Mouse (Mus musculus) spleen, adult 12 weeks (tissue): ENCODE results near the gene Pole4.
"Not testable (repeated sequence)": the region's sequence is repeated elsewhere in the genome, so short reads cannot be mapped to it uniquely, and the experiment has no call there.

Source experiments
- DNase-seq: peaks from one replicate; pipeline ENCODE4 v3.0.0; 2022; ENCODE audit warnings: low spot score

The Pole4 gene

DNA sequence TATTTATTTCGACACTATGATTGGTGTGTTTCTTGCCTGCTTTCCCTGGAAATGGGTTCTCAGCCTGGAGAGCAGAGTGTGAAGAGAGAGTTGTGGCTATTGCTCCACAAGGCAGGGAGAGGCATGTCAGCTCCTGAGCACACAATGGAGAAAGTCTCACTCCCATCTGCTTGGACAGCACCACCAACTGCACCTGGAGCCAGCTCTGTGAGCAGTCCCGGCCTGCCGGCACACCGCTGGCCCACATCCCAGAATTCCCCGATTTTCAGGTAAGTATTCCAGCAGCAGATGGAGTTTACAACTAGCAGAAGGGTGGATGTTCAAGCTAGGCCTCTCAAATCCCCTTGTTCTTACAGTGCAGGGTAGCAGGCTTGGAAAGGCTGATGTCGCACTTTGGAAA is 10.1 kb upstream of the Pole4 start:
- no peak for DNase-seq

DNA sequence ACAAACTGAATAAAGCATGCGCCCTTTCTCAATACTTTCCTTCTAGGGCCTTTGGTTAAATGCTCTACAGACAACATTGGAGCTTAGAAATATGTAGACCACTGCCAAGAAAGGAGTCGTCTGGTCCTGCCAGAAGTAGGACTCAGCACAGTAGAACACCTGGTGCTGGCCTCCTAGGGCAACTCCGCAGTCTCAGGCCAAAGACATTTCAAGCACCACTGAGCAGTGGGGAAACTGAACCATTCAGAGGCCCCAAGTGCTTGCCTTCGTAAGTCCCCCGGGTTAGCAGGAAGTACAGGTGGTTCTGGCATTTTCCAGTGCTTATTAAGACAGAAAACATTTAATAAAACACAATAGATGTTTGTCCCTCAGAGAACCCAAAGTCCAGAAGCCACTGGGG is 9.7 kb upstream of the Pole4 start:
- DNase-seq, result no peak

DNA sequence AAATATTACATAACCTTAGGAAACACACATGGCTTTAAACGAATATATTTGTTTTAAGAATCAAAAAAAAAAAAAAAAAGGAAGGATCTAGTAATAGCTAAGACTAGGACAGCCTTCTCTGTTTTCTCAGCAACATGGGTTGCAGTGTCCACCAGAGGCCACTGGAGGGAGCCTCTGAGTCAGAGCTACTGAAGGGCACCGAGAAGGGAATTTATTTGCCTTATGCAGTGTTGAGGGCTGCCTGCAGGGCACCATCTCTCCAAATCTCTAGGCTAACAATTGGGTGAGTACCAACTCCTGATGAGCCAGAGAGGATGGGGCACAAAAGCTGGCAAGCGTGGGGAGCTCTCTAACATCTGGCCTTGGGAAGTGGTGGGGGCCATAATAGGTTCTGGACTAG is 9.1 kb upstream of the Pole4 start:
- DNase-seq, result peak; percentile 29

DNA sequence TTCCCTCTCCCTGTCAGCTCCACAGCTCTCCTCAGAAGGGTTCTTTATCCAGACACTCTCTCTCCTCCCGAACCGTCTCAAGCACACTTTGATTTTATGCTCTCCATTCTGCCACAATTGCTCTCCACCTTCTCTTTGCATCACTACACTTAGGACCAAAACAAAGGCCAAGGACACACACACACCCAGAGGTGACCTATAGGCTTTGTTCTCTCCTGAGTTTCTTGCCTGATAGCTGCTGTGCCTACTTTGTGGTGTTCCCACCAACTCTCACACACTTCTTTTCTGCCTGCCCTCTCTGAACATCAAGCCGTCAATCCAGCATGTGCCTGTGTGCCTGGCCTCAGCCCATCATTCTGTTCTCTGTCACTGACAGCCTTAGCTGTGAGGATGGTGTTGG is 2.6 kb upstream of the Pole4 start:
- DNase-seq, result no peak

DNA sequence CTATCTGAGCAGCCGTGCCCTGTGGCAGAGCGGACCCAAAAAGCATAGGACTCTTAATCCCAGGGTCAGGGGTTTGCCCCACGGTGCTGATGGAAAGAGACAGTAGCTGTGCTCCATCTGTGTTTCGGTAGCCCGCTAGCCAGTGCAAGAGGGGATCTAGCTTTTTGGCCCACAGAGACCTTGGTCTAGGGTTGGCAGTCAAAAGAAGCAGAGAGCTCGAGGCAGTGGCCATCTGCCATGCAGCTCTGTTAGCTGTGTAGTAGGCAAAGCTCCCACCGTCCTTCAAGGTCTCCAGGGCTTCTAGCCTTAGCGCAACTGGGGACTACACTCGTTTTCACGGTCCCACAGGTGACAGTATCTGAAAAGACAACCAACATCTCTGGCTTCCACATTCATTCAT is 2.1 kb upstream of the Pole4 start:
- no peak for DNase-seq

DNA sequence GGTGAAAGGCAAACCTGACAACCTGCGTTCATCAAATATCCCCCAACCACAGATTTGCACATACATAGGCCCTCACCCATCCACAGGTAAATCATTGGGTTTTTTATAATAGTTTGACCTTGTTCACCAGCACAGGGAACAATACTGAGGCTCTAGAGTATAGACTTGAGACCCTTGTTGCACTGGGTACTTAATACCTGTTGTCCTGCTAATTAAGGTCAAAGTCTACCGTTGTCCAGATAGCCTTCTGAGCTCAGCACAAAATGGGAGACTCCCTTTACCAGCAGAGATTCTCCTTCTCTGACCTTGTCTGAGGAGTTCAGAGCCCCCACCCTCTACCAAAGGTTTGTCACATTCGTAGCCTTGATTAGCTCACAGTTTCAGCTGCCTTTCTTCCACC is 1.5 kb downstream of the Pole4 start:
- no peak for DNase-seq

DNA sequence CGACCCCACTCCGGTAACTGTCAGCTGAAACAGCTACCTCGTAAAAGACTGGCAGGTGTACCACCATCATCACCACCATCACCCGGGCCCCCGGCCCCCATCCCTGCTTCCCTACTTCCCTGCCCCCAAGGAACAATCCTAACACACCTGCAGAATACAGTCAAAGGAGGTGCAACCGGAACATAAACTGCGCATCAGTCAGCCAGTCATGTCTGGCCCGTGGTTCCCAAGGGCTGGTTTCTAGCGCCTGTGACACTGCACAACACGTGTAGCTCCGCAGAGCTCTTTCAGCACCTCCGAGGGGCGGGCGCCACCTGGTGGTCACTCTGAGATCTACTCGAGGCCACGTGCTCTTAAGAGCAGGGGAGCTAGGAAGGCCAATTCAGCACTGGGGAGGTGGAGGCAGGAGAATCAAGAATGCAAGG is 2.6 kb downstream of the Pole4 start:
- peak; percentile 64 for DNase-seq

DNA sequence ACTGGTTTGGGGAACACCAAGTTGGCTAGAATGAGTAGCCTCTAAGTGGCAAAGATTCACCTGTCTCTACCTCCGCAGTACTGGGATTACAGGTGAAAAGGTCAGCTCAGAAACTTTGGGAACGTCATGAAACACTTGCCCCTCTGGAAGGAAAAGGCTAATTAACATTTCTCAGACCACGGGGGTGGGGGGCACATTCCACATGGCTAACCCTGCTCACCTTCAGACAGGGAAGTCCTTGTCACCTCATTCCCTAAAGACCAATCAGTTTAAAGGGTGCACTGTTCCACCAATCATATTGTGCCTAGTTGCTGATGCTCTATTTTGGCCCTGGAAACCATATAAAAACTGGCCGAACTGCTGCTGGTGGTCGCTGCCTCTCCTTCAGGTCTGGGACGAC is 3.9 kb downstream of the Pole4 start:
- no peak for DNase-seq

DNA sequence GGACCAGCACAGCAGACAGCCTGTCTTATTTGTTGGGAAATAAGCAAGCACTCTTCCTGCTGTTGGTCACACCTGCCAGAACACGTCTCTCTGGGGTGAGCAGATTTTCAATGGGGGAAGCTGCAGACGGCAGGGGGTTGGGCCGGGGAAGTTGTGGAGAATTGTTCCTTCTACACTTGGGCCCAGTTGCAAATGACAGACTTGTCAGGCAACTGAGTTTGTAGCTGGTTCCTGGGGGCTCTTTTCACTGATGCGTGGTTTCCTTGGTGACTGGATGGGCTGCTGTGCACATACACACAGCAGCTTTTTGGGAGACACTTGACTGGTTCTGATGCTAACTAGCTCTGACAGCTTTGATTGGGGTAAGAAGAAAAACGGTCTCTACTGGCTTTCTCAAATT is 5.3 kb downstream of the Pole4 start:
- DNase-seq, result no peak

DNA sequence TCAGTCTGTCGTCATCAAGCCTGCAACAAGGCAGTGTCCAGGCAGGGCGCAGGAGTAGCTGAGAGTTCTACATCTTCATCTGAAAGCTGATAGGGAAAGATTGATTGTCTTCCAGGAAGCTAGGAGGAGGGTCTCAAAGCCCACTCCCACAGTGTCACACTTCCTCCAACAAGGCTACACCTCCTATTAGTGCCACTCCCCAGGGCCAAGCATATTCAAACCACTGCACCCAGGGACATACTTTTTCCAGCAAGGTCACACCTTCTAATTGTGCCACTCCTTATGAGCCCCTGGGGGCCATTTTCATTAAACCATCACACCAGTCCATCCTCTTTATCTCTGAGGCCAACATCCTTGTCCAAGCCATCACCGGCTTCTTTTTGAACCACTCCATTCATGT is 8.4 kb downstream of the Pole4 start:
- DNase-seq, result no peak

DNA sequence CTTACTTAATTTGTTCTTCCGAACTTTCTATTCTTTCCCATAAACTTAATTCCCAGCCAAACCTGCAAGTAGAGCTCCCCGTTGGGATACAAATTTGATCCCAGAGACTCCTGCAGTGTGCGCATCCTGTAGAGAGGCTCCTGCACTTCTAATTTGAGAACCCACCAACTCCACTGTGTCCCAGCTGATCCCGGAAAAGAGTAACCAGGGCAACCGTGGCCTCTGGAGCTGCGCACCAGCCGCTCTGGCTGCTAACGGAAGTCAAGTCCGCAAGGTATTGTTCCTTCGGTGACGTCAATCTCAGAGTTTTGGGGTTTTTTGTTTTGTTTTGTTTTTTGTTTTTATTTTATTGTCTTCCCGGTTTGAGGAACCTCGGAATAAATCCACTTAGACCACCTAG is 10.5 kb downstream of the Pole4 start:
- DNase-seq, result no peak

DNA sequence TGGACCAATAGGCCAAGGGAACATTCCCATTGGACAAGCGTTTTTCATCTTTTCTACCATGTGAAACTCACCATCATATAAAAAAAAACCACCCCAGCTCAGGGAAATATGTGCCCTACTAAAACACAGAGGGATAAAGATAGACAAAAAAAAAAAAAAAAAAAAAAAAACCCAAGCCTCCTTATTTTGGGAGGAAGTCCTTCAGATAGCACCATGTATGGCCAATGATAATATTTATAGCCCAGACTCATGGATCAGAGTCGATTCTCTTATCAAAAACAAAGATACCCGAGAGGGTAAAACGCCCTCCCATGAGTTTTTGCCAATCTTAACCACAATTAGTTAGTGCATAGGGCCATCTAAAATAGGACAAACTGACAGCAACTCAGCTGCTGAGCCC is 15.7 kb downstream of the Pole4 start:
- no peak for DNase-seq

DNA sequence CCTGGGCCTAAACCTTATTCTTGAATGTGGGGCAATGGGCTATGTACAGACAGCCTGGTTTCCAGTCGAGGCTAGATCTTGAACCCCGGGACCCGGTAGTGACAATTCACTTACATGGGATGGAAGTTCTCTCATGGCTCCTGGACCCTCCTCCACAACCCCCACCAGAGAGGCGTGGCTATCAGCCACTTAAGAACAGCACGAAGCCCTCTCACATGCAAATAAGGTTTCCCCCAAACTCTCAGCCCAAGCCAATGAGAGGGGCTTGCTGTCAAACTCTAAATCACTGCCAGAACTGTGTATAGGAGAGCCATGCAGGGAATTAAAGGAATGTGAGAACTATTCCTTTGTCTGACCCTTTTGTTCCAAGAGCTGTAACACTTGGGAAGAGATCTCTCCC is 16.6 kb downstream of the Pole4 start:
- not testable (repeated sequence) for DNase-seq

DNA sequence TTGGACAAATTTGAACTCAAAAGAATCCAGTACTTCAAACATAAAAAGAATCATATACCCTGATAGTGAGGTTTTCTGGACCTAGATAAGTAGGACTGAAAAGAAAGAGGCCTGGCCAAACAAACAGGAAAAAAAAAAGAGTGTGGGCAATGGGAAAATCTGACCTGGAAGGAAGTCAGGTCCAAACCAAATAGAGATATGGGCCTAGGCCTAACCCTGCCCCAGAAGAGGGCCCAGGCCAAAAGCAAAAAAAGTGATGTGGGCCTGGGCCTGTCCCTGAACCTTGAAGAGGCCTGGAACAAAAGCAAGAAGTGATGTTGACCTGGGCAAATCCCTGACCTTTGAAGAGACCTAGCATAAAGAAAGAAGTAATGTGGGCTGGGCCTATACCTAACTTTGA is 21.0 kb downstream of the Pole4 start:
- no peak for DNase-seq

DNA sequence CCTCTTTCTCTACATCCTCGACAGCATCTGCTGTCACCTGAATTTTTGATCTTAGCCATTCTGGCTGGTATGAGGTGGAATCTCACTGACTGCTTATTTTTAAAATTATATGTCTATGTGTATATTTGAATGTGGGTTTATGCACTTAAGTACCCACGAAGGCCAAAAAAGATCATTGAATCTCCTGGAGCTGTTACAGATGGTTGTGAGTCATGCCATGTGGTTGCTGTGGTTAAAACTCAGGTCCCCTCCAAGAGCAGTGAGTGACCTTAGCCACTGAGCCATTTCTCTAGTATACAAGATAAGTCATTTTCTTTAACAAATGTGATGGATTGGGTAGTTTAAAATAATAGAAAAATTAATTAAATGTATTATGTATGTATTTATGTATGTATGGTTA is 25.9 kb downstream of the Pole4 start:
- not testable (repeated sequence) for DNase-seq

DNA sequence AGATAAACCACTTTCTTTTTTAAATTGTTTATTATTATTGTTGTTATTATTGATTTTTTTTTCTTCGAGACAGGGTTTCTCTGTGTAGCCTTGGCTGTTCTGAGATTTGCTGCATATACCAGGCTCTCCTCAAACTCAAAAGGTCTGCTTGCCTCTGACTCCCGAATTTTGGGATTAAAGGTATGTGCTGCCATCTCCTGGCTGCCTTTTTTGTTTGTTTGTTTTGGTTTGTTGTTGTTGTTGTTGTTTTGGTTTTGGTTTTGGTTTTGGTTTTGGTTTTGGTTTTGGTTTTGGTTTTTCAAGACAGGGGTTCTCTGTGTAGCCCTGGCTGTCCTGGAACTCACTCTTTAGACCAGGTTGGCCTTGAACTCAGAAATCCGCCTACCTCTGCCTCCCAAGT is 27.5 kb downstream of the Pole4 start:
- DNase-seq, result not testable (repeated sequence)

DNA sequence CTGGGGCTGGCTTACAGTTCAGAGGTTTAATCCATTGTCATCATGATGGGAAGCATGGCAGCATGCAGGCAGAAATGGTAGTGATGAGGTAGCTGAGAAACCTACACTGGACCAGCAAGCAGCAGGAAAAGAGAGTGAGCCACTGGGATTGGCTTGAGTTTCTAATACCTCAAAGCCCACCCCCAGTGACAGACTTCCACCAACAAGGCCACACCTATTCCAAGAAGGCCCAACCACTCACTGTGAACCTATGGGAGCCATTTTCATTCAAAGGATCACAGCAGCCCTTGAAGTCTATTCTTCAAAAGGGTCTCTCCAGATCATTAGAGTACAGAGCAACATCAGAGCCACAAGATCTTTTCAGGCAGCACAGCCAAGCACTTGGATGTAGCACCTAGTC is 38.7 kb downstream of the Pole4 start:
- no peak for DNase-seq

DNA sequence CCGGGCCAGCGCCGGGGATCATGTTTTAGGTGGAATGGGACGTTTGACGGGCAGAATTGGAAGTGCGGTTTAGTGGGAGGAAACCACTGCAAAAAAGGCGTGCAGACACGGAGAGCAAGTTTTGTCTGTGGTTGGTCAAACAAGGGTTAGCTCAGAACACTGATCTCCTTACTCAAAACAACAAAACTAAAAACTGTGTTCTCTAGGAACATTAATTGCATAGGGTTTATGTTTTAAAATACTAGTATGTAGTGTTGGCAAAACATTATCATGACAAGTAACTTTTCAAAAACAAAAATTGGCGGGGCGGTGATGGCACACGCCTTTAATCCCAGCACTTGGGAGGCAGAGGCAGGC is 52.0 kb downstream of the Pole4 start:
- no peak for DNase-seq

DNA sequence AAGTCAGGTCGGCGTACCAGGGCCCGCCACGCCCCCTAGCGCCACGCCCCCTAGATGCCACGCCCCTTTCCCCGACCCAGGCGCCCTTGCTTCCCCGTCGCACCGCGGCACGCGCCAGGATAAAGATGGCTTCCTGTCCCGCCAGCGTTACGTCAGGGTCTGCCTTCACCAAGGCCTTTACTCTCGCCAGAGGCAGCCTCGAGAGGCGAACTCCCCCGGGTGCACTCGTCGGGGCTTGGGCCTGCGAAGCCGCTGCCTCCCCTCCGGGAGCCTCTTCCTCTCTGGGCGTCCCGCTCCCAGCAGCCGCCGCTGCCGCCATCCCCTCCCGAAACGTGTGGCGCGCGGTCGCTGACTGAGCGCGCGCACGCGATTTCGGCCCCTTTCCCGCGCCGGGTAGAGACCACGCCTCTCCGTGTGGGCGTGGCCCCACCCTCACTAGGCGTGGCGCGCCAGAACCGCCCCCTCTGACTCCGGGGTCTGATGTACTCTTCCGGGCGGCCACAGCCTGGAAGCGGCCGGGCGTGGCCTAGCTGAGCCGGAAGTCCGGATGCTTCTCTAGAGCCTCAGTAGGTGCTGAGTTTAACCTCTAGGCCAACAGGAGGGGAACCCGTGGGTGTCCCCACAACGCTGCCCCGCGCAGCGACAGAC is 52.5 kb downstream of the Pole4 start:
- DNase-seq, result peak; percentile 92

DNA sequence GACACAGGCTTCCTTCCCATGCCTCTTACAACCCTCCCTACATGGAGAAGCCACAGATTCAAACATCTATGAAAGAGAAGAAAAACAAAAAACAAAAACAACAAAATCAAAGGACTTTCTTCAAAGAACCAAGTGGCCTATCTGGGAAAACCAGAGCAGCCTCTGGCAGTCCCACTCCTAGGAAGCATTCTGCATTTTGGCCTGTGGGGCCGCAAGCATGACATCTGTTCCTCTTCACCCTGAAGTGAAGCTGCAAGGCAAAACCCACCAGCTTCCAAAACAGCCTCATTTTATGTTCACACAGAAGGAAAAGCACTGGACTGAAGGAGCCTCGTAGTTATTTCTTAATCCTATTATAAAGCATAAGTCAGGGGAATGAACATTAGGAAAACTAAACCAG is 56.1 kb downstream of the Pole4 start:
- DNase-seq, result no peak

DNA sequence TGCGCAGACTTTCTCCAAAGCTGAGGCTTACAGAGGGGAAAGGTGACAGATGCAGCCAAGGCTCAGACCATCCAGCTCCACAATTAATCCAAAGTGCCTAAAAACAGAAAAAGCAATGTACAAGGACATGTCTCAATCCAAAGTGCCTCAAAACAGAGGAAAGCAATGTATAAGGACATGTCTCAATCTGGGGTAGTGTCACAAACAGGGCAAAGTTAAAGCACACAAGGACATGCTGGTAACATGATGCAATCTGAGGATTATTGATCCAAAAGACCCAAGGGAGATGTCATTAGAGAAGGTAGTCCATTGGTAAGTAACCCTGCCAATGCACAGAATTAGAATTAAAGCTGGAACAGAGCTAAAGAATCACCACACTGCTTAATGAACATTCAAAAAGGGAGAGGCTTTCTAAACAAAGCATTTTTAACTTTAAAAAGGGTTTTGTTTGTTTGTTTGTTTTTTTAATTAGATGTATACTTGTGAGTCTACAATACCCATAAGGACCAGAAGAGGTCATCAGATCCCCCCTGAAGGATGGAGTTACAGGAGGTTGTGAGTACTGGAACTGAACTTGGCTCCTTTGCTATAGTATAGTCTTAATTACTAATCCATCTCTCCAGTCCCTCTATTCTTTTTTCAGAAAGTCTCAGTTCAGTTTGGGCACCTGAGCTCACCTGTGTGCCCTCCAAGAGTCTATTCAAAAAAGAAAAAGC is 57.1 kb downstream of the Pole4 start:
- DNase-seq, result no peak

DNA sequence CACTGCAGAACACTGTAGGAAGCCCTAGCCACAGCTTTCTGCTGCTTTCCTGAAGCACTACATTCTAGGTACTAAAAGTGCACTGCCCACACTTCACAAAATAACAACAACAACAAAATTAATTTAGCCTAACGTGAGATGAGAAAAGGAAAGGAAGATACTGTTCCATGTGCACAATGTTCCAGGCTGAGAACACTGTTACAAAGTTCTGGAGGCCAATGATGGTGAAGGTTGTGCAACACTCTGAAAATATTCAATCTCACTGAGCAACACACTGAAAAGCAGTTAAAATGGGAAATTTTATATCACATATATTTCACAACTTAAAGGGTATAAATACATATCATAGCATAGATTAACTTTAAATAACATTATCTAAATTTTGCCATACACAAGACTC is 58.2 kb downstream of the Pole4 start:
- DNase-seq, result no peak

DNA sequence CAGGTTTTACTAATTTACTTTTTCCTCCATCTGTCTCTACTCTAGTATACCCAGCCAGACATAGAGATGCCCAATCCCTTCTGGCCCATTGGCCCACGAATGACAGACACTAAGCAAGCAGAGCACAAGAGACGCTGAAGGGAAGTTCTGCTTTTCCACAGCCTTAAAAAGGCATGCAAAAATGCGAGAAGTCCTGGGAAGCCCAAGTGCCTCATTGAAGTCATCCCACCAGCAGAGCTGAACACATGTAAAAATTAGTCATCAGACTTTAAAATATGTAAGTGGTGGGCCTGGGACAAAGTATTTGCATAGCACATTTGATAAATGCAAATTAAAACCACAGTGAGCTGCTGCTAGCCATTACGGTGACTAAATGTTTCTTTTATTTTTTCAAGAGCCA is 65.1 kb downstream of the Pole4 start:
- DNase-seq, result no peak

DNA sequence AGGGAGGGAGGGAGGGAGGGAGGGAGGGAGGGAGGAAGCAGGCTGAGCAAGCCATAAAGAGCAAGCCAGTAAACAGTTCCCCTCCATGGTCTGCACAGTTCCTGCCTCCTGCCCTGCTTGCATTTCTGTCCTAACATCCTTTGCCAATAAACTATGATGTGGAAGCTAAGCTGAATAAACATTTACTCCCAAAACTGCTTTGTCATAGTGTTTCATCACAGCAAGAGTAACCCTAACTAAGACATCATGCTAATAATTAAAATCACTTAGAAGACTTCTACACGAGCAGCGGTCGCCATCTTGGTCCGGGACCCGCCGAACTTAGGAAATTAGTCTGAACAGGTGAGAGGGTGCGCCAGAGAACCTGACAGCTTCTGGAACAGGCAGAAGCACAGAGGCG is 79.8 kb downstream of the Pole4 start:
- DNase-seq, result not testable (repeated sequence)
